Mouse (Mus musculus): ENCODE results near the gene Hist1h2ak.
"Not testable (repeated sequence)": the region's sequence is repeated elsewhere in the genome, so short reads cannot be mapped to it uniquely, and the experiment has no call there.

DNA sequence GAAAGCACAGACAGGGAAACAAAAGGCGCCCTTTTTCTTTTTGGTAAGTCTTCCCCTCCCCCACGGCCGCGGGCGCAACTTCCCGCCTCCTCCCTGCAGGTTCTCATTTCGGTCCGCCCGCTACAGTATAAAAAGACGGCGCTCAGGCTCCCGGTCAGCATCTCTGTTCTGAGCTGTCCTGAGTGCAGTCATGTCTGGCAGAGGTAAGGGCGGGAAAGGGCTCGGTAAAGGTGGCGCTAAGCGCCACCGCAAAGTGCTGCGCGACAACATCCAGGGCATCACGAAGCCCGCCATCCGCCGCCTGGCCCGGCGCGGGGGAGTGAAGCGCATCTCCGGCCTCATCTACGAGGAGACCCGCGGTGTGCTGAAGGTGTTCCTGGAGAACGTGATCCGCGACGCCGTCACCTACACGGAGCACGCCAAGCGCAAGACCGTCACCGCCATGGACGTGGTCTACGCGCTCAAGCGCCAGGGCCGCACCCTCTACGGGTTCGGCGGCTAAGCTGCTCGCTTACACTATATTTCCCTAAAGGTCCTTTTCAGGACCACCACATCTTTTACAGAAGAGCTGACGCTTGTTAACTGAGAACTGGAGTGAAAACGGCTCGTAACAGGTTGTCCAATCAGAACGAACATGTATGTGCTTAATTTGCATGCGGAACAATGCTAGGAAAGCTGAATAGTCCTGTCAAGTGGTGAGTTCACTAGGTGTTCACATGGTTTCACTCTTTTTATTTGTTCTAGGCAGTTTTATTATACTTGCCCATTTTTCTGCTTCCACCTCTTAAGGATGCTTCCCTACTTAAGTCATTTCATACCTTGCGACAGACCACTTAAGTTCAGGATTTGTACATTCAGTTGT lies 18.5 kb downstream of the Hist1h2ak start, which contains the start of gene Hist1h4j:
- TF ChIP-seq CTCF, EP300 (IDR thresholded peaks at IDR 0.05; ENCODE audit: low read depth): not testable (repeated sequence)
